Mouse (Mus musculus): ENCODE data around the gene Gskip.

DNA sequence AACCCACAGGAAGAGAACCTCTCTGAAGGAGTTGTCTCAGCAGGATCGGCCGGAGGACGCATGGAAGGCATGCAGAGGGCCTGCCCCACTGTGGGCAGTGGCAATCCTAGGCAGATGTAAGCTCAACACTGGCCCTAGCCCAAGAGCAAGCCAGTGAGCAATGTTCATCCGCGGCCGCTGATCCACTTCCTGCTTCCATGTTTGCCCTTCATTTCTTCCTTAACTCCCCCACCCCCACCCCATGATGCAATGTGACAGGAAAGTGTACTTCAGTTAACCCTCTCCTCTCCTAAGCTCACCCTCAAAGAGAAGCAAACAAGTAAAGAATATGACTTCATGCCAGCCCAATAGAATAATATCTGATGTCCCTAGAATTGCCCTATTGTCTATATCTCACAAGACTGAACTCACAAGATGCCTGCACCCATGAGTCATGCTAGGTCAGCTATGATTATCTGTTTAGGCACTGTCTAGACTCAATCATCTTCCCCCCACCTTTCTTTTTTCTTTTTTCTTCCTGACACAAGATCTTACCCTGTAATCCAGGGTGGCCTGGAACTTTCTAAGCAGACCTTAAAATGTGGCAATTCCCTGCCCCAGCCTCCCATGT is 46.3 kb downstream of the Gskip start:
- TF ChIP-seq TAL1 (IDR thresholded peaks at IDR 0.05; ENCODE audit: low read length): no peak
- TF ChIP-seq GATA1 (IDR thresholded peaks at IDR 0.05; ENCODE audit: low read length): no peak
